Mouse (Mus musculus) embryonic facial prominence, embryonic 11.5 days (tissue): ENCODE measurements at regions not wholly inside any gene's neighbourhood (a gene's known extent, or its start where the extent isn't known, plus 50 kb on each side); places are given as distances from the start of the nearest gene placed in this dataset.

ENCODE experiments used
- ATAC-seq: fragments of 200-750 bp; cut with Nextera tagmentation; replicated peaks from 2 replicates; pipeline ENCODE4 v1.8.0; 2017; ENCODE audit warnings: low read depth; ENCODE audit not compliant: insufficient number of reproducible peaks, low FRiP score, low TSS enrichment
- DNase-seq: peaks from one replicate; pipeline ENCODE4 v3.0.0-alpha.2; 2015; ENCODE audit warnings: low spot score
- H3K27ac ChIP-seq: fragments of 300-500 bp; sonication (generic); replicated peaks from 2 replicates; pipeline ENCODE4 v1.5.1; 2014; ENCODE audit warnings: mild to moderate bottlenecking, low read depth, low read length, control low read depth
- H3K27me3 ChIP-seq: fragments of 300-500 bp; sonication (generic); 2 replicates; pipeline ENCODE4 v1.6.1; 2014; ENCODE audit warnings: mild to moderate bottlenecking, low read length, moderate library complexity, mixed read lengths; ENCODE audit not compliant: control insufficient read depth, insufficient read depth
- H3K36me3 ChIP-seq: fragments of 300-500 bp; sonication (generic); replicated peaks from 2 replicates; pipeline ENCODE4 v1.6.1; 2014; ENCODE audit warnings: low read depth, mild to moderate bottlenecking, low read length, moderate library complexity, mixed read lengths; ENCODE audit not compliant: control insufficient read depth, insufficient read depth
- H3K4me1 ChIP-seq: fragments of 300-500 bp; sonication (generic); 2 replicates; pipeline ENCODE4 v1.6.1; 2014; ENCODE audit warnings: low read length, mixed read lengths; ENCODE audit not compliant: control insufficient read depth, insufficient read depth
- H3K4me2 ChIP-seq: fragments of 300-500 bp; sonication (generic); 2 replicates; pipeline ENCODE4 v1.6.1; 2014; ENCODE audit warnings: low read depth, mild to moderate bottlenecking, control low read depth, low read length, moderate library complexity
- H3K4me3 ChIP-seq: fragments of 300-500 bp; sonication (generic); 2 replicates; pipeline ENCODE4 v1.5.1; 2014; ENCODE audit warnings: low read depth, low read length, control low read depth
- H3K9ac ChIP-seq: fragments of 300-500 bp; sonication (generic); replicated peaks from 2 replicates; pipeline ENCODE4 v1.6.1; 2014; ENCODE audit warnings: mild to moderate bottlenecking, control low read depth, low read length
- H3K9me3 ChIP-seq: fragments of 300-500 bp; sonication (generic); replicated peaks from 2 replicates; pipeline ENCODE4 v1.6.1; 2016; ENCODE audit warnings: mild to moderate bottlenecking, low read length, inconsistent platforms, mixed read lengths; ENCODE audit not compliant: control insufficient read depth
- WGBS: fragments of 180-500 bp; shearing (Covaris S2); extraction: QIAGEN DNeasy Blood & Tissue Kit; methylation state at CpG from one replicate; pipeline ENCODE4 v1.1.7; 2014; 5-methylcytosine and 5-hydroxymethylcytosine counted together

GRCm38 (mm10) chr2:137643269-137644055 lies 527.0 kb upstream of the Jag1 start:
- no peaks in the 10 kb centered on the region for H3K4me1 ChIP-seq
- DNase-seq (no peak), ATAC-seq (no peak)
- 62% methylated on average over 10 of the region's 10 CpGs for WGBS
- H3K4me2 ChIP-seq: no peak overlapping the region
- H3K27ac ChIP-seq: no peak overlapping the region
- no peak overlapping the region for H3K4me3 ChIP-seq
- no peaks in the 10 kb centered on the region for H3K9me3 ChIP-seq
- H3K9ac ChIP-seq: no peak overlapping the region
- H3K36me3 ChIP-seq: no peaks in the 10 kb centered on the region
- no peaks in the 10 kb centered on the region for H3K27me3 ChIP-seq

GRCm38 (mm10) chr2:137635019-137635621 lies 518.7 kb upstream of the Jag1 start:
- ATAC-seq: no peak
- Histone ChIP-seq H3K4me2 (no peak overlapping the region), H3K9me3 (no peaks in the 10 kb centered on the region), H3K9ac (no peak overlapping the region), H3K27ac (no peak overlapping the region), H3K36me3 (no peaks in the 10 kb centered on the region), H3K27me3 (no peaks in the 10 kb centered on the region), H3K4me1 (no peaks in the 10 kb centered on the region), H3K4me3 (no peak overlapping the region)
- WGBS: 67% methylated on average over 4 of the region's 4 CpGs
- no peak for DNase-seq

- no peak overlapping the region for H3K4me2 ChIP-seq
- no peaks in the 10 kb centered on the region for H3K9me3 ChIP-seq
- no peak overlapping the region for H3K4me3 ChIP-seq
- no peaks in the 10 kb centered on the region for H3K4me1 ChIP-seq
- 86% methylated on average over 3 of the region's 3 CpGs for WGBS
- ATAC-seq: no peak
- H3K27ac ChIP-seq: no peak overlapping the region
- no peak for DNase-seq
- H3K27me3 ChIP-seq: no peaks in the 10 kb centered on the region
- no peaks in the 10 kb centered on the region for H3K36me3 ChIP-seq
- no peak overlapping the region for H3K9ac ChIP-seq
These were observed 500.2 kb upstream of the Jag1 start for GRCm38 (mm10) chr2:137616637-137617036.

GRCm38 (mm10) chr2:137613791-137614190 lies 497.3 kb upstream of the Jag1 start:
- no peak for ATAC-seq
- Histone ChIP-seq H3K36me3 (no peaks in the 10 kb centered on the region), H3K4me1 (no peaks in the 10 kb centered on the region), H3K4me2 (no peak overlapping the region), H3K9ac (no peak overlapping the region), H3K4me3 (no peak overlapping the region), H3K27me3 (no peaks in the 10 kb centered on the region), H3K9me3 (no peaks in the 10 kb centered on the region), H3K27ac (no peak overlapping the region)
- WGBS: 86% methylated on average over 2 of the region's 2 CpGs
- DNase-seq: no peak

- no peak overlapping the region for H3K4me3 ChIP-seq
- H3K9me3 ChIP-seq: no peaks in the 10 kb centered on the region
- no peaks in the 10 kb centered on the region for H3K27me3 ChIP-seq
- no peak overlapping the region for H3K27ac ChIP-seq
- DNase-seq (no peak), ATAC-seq (no peak)
- no peak overlapping the region for H3K9ac ChIP-seq
- H3K4me2 ChIP-seq: no peak overlapping the region
- WGBS: 44% methylated on average over 6 of the region's 6 CpGs
- H3K4me1 ChIP-seq: no peaks in the 10 kb centered on the region
- no peaks in the 10 kb centered on the region for H3K36me3 ChIP-seq
These were observed 492.1 kb upstream of the Jag1 start for GRCm38 (mm10) chr2:137608506-137608905.

- no peak for DNase-seq
- H3K4me3 ChIP-seq: no peak overlapping the region
- no peak overlapping the region for H3K27ac ChIP-seq
- H3K9ac ChIP-seq: no peak overlapping the region
- H3K4me1 ChIP-seq: no peaks in the 10 kb centered on the region
- H3K9me3 ChIP-seq: no peaks in the 10 kb centered on the region
- no peaks in the 10 kb centered on the region for H3K36me3 ChIP-seq
- WGBS: 86% methylated on average over 7 of the region's 7 CpGs
- ATAC-seq: no peak
- no peak overlapping the region for H3K4me2 ChIP-seq
- no peaks in the 10 kb centered on the region for H3K27me3 ChIP-seq
These were observed 481.7 kb upstream of the Jag1 start for GRCm38 (mm10) chr2:137598136-137598535.

- no peaks in the 10 kb centered on the region for H3K36me3 ChIP-seq
- ATAC-seq: no peak
- H3K27ac ChIP-seq: no peak overlapping the region
- H3K4me2 ChIP-seq: no peak overlapping the region
- H3K9ac ChIP-seq: no peak overlapping the region
- no peak for DNase-seq
- H3K4me3 ChIP-seq: no peak overlapping the region
- H3K4me1 ChIP-seq: no peaks in the 10 kb centered on the region
- 87% methylated on average over 4 of the region's 4 CpGs for WGBS
- H3K27me3 ChIP-seq: no peaks in the 10 kb centered on the region
- no peaks in the 10 kb centered on the region for H3K9me3 ChIP-seq
These were observed 478.1 kb upstream of the Jag1 start for GRCm38 (mm10) chr2:137594509-137594908.

GRCm38 (mm10) chr2:137591551-137591950 lies 475.1 kb upstream of the Jag1 start:
- Histone ChIP-seq H3K27me3 (no peaks in the 10 kb centered on the region), H3K9me3 (no peaks in the 10 kb centered on the region), H3K4me2 (no peak overlapping the region), H3K27ac (no peak overlapping the region), H3K9ac (no peak overlapping the region), H3K36me3 (no peaks in the 10 kb centered on the region), H3K4me3 (no peak overlapping the region), H3K4me1 (no peaks in the 10 kb centered on the region)
- WGBS: 74% methylated on average over 1 of the region's 1 CpGs
- DNase-seq (no peak), ATAC-seq (no peak)
